Mouse (Mus musculus): Measurements from ENCODE around the gene Cygb. TPM values are rescaled to one million over a fixed set of nuclear protein-coding genes. Genes with fewer than 3 reads are reported as not detected.
"Not testable (repeated sequence)": the region's sequence is repeated elsewhere in the genome, so short reads cannot be mapped to it uniquely, and the experiment has no call there.

The Cygb gene
- total RNA-seq (2021), result 10 to 100 TPM; 46.2 to 57.9 TPM

DNA sequence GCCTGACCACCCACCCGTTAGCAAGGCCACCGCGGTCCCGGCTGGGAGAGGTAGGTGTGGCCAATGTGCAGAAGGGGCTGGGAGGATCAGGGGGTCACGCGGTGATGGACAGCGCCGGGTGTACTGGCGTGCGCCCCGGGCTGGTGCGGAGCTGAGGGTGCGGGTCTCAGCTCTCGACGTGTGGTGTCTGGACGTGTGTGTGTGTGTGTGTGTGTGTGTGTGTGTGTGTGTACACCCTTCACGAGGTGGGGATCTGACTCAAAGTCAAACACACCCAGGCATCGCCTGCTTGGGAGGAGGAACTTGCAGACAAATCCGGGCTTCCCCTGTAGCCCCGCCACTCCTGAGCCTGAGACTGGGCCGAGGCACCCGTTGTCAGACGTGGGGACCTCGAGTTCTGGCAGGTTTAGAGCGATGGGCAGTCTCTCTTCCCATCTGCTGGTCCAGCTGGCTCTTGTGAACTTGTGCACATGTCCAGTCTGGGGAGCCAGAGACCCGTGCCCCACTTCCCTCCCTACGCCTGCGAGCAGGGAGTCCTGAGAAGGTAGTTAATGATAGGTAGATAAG is at the start of gene Cygb:
Gene Cygb (minus strand): TSS at position 59 of the 567 bp plus-strand sequence.
- peak; percentile 63 for DNase-seq

- no peak for DNase-seq
These were observed 47.3 kb upstream of the Cygb start for GRCm38 (mm10) chr11:116701377-116701841.

- no peak for DNase-seq
These were observed 43.4 kb upstream of the Cygb start for GRCm38 (mm10) chr11:116697521-116697920.

DNA sequence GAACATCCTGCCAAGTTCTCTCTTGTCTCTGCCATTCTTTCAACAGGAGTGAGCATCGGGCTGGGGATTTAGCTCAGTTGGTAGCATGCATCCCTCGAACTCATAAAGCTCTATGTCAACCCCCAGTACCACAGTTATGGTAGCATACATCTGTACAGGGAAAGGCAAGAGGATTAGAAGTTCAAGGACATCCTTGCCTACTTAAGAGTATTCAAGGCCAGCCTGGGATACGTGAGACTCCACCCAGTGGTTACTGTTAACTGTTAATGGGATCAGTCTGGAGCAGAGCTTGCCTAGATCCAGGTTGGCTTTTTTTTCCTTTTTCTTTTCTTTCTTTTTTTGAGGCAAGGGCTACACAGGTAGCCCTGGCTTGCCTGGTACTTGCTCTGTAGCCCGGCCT is 42.3 kb upstream of the Cygb start:
- no peak for DNase-seq

DNA sequence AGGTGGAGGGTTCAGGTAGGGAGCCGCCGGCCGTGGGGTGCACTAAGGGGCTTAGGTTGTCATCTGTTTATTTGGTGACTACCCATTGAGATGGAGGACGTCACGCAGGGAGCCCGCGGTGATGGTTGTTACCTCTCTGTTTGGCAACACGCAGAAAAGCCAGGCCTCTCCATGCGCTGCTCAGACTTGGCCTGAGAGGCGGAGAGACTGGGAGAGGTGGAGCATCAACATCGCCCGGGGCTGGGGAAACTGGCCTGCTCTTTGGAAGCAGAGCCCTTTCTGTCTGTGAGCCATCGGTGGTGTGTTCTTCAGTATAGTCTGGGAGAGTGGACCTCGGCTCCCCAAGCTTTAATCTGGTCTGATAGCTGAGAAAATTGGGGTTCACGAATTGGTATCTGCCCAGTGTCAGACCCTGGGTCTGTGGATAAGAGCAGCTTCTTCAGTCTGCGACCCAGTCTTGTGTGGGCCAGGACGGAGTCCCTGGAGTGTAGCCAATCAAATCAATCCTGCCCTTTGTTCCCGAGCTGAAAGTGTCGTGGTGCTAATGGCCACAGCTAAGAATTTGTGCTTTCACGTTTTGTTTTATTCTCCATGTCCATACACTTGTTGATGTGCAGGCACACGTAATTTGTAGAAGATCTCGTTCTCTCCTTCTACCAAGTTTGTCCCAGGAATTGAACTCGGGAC is 41.2 kb upstream of the Cygb start:
- DNase-seq, result peak; percentile 42

- DNase-seq, result peak; percentile 66
These were observed 40.4 kb upstream of the Cygb start for GRCm38 (mm10) chr11:116694250-116695193.

GRCm38 (mm10) chr11:116693899-116694249 is 39.8 kb upstream of the Cygb start:
- no peak for DNase-seq

DNA sequence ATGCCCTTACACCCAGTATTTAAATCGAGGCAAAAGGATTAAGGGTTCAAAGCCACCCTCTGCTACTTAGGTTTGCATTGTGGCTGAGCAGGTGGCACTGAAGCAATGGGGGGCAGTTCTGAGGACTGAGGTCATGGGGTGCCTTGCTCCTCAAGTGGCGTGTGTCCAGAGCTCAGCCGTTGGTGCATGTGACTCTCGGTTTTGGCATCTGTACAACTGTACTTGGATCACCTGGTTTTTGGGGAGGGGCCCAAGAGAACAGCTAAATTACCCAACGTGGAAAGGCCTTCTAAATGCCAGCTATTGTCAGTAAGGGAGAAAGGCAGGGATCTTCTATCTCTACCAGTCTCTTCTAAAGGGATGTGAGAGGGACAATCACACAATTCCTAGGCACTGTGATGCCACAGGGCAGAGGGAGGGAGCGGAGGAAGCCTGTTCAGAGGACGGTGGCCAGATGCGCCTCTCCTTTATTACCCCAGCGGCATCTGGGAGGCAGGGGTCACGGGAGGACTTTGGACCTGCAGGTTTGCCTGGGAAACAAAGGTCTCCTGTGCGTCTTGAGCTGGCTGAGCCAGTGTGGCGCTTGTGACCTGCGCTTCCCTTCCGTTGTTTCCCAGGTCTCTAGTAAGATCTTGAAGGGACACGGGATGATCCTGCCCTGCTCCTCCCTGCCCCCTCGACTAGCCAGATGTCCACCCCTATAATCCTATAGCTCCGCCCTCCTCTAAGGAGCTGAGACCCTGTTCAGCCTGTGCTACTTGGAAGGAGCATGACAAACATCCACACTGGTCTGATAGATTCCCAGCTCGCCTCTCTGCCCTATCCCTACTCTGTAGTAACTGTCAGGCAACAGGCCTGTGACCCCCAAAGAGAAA is 36.8 kb upstream of the Cygb start:
- no peak for DNase-seq

DNA sequence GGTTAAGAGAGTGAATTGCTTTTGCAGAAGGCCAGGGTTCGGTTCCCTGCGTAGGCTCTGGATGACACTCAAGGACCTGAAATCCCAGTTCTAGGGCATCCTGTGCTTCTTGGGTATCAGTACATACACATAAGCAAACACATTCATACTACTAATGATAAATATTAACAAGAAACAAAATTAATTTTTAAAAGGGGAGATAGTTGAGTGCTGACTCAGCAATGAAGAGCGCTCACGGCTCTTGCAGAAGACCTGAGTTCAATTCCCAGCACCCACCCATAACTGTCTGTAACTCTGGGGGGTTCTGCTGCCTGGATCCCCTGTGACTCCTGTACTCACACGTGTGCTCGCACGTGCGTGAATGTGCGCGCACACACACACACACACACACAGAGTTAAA is 35.5 kb upstream of the Cygb start:
- DNase-seq, result no peak

- DNase-seq, result no peak
These were observed 33.8 kb upstream of the Cygb start for GRCm38 (mm10) chr11:116687897-116688296.

DNA sequence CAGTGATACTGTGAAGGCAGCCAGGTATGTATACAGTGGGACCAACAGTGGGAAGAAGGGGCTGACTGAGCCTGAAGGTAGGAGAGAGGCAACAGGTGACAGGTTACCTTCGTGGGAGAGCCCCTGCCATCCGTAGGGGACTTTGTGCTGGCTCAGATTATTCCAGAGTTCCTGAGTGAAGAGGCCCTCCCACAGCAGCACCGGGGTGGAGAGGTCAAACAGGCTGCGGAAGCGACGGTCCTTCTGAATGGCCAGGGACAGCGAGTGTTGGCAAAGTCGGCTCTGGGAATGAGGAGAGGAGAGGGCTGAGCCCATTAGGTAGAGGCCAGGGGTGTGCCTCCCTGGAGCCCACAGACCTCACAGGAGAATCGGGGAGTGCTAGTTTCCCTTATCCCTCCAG is 31.6 kb upstream of the Cygb start:
- no peak for DNase-seq

DNA sequence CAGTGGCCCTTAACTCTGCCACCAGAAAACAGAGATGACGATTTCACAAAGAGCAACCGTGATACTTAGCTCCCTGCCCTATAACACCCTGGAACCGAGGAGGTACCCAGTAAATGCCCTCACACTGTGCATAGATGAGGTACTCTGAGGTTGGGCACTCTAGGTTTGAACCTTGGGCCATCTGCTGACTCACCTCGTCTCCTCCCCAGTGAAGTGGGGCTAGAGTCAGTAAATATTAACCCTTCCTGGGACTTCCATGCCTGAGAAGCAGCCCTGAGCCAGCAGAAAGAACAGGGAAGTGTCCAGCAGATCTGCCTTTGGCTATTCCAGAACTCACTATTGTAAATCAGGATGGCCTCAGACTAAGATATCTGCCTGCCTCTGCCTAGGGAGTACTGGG is 29.7 kb upstream of the Cygb start:
- no peak for DNase-seq

DNA sequence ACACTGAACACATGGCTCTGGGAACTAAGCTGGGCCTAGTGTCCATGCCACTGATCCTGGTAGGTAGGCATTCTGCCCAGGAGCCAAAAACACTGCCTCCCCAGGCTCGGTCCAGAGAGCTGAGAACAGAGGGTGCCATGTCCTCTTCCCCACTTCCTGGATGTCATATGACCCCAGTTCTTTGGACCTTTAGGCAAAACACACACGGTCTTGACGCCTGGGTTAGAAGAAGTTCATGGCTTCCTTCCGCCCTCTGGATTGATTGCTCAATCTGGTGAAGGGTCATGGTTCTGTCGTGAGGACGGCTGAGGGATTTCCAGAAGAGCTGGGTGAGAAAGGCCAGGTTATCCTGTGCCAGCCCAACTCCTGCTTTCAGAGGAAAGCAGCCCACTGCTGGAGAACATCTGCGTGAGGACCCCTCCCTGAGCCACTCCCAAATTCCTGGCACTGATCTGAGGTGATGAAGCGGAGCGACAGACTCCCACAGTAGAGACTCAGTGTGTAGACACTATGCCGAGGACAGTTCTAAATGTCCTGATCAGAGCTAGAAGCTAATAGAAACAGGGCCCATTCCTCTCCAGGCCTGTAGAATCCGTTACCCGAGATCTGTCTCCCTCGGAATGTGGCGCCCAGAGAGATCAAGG is 28.5 kb upstream of the Cygb start:
- DNase-seq, result no peak

GRCm38 (mm10) chr11:116681147-116681546 is 27.0 kb upstream of the Cygb start:
- DNase-seq, result peak; percentile 24

DNA sequence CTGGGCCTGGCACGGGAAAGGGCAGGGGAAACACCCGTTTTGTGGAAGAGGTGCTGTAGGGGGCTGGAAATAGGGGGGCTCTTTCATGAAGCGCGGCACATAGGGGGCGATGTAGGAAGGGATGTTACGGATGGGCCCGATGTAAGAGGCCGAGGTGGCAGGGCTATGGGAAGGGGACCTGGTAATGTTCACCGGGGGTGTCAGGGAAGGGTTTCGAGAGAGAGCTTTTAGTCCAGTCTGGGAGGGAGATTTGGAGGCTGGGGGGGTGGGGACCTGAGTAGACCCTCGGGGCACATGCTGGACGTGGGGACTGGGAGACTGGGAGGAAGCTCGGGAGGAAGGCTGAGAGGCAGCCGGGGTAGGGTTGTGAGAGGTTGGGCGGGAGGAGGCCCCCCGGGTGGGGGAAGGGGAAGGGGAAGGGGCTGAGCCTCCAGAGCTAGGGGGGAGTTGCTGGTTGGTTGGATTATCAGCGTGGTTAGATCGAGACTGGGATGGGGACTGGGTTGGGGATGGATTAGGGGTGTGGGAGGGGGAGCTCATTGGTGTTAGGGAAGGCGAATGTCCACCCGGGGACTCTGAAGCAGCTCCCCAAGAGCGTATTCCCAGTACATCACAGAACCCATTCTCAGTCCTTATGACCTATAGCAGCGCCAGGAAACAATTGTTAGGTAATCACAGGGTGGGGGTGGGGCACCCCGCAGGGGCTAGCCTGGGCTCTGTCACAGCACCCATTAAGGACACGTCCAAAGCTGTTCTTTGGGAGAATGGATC is 26.4 kb upstream of the Cygb start:
- DNase-seq, result no peak

DNA sequence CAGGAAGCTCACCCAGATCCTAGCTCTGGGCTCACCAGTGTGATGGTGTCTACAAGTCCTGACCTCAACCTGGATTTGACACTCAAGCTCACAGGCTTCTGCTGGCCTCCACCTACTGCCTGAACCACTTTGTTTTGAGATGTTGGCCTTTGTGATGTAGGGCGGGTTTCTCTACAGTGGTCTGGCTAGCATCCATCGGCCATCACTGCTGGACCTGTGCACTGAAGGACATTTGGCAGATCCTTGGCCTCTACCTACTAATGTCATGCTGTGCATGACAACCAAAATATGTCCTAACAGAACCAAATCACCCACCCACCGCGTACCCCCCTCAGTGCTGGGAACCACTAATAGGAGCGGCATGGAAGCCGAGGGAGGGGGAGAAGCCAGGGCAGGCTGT is 25.0 kb upstream of the Cygb start:
- no peak for DNase-seq

- DNase-seq, result no peak
These were observed 23.8 kb upstream of the Cygb start for GRCm38 (mm10) chr11:116677711-116678441.

GRCm38 (mm10) chr11:116676175-116676976 is 22.3 kb upstream of the Cygb start:
- DNase-seq, result no peak

GRCm38 (mm10) chr11:116675429-116675828 is 21.3 kb upstream of the Cygb start:
- not testable (repeated sequence) for DNase-seq

All from heart, postnatal 4 days (tissue).